Mouse (Mus musculus): ENCODE measurements around the gene Pigk. TPM values are rescaled to one million over a fixed set of nuclear protein-coding genes. Genes with fewer than 3 reads are reported as not detected.

Pigk gene
- total and polyA plus RNA-seq, 3 experiments, result 4.1 to 39.2 (median 34.2) TPM

- H3K4me3 ChIP-seq (ENCODE audit: low read depth, low read length), result no peak overlapping the region
- DNase-seq (ENCODE audit: low spot score), result no peak
- TF ChIP-seq GATA2 (IDR thresholded peaks at IDR 0.05; ENCODE audit: borderline replicate concordance, low read depth, low read length), result no peak
- no peak for TF ChIP-seq GATA1 (IDR thresholded peaks at IDR 0.05; ENCODE audit: borderline replicate concordance, low read length)
- no peak for TF ChIP-seq TAL1 (conservative IDR thresholded peaks at IDR 0.05; ENCODE audit: low read depth, low read length)
- no peak for TF ChIP-seq POLR2AphosphoS5 (IDR thresholded peaks at IDR 0.05; ENCODE audit: insufficient replicate concordance, low read depth, low read length)
- no peak for TF ChIP-seq CTCF (IDR thresholded peaks at IDR 0.05; ENCODE audit: low read depth, low read length)
- no peaks in the 10 kb centered on the region for H3K4me1 ChIP-seq (ENCODE audit: insufficient read depth, low read depth, low read length)
- peaks cover 7% of the 10 kb centered on the region for H3K27me3 ChIP-seq (ENCODE audit: insufficient read depth, low read length)
- no peaks in the 10 kb centered on the region for H3K9me3 ChIP-seq (replicated peaks)
- no peaks in the 10 kb centered on the region for H3K36me3 ChIP-seq (replicated peaks)
- no peak for ATAC-seq (ENCODE audit: extremely low read depth, insufficient number of reproducible peaks, low FRiP score, poor library complexity, severe bottlenecking)
These were observed 158.7 kb downstream of the Pigk start for GRCm38 (mm10) chr3:152872596-152872995.

- H3K9me3 ChIP-seq (replicated peaks), result no peaks in the 10 kb centered on the region
- H3K4me3 ChIP-seq (ENCODE audit: low read depth, low read length), result no peak overlapping the region
- no peak for DNase-seq (ENCODE audit: low spot score)
- no peaks in the 10 kb centered on the region for H3K4me1 ChIP-seq (ENCODE audit: insufficient read depth, low read depth, low read length)
- H3K36me3 ChIP-seq (replicated peaks), result no peaks in the 10 kb centered on the region
- ATAC-seq (ENCODE audit: extremely low read depth, insufficient number of reproducible peaks, low FRiP score, poor library complexity, severe bottlenecking), result no peak
- no peak for TF ChIP-seq GATA1 (IDR thresholded peaks at IDR 0.05; ENCODE audit: borderline replicate concordance, low read length)
- TF ChIP-seq TAL1 (conservative IDR thresholded peaks at IDR 0.05; ENCODE audit: low read depth, low read length), result no peak
- no peak for TF ChIP-seq CTCF (IDR thresholded peaks at IDR 0.05; ENCODE audit: low read depth, low read length)
- TF ChIP-seq GATA2 (IDR thresholded peaks at IDR 0.05; ENCODE audit: borderline replicate concordance, low read depth, low read length), result no peak
- TF ChIP-seq POLR2AphosphoS5 (IDR thresholded peaks at IDR 0.05; ENCODE audit: insufficient replicate concordance, low read depth, low read length), result no peak
- H3K27me3 ChIP-seq (ENCODE audit: insufficient read depth, low read length), result peaks cover 5% of the 10 kb centered on the region; the same call in 1 of the 2 replicates
These were observed 160.8 kb downstream of the Pigk start for GRCm38 (mm10) chr3:152874431-152875355.

GRCm38 (mm10) chr3:152875723-152876290, 161.9 kb downstream of the Pigk start:
- Histone ChIP-seq H3K27me3 (ENCODE audit: insufficient read depth, low read length) (0 out of 2 replicates have a peak, but pooled peaks cover 3% of the 10 kb centered on the region), H3K9me3 (replicated peaks) (no peaks in the 10 kb centered on the region), H3K4me1 (ENCODE audit: insufficient read depth, low read depth, low read length) (no peaks in the 10 kb centered on the region), H3K4me3 (ENCODE audit: low read depth, low read length) (no peak overlapping the region), H3K36me3 (replicated peaks) (no peaks in the 10 kb centered on the region)
- TF ChIP-seq GATA2 (IDR thresholded peaks at IDR 0.05; ENCODE audit: borderline replicate concordance, low read depth, low read length) (no peak), TAL1 (conservative IDR thresholded peaks at IDR 0.05; ENCODE audit: low read depth, low read length) (no peak), CTCF (IDR thresholded peaks at IDR 0.05; ENCODE audit: low read depth, low read length) (no peak), GATA1 (IDR thresholded peaks at IDR 0.05; ENCODE audit: borderline replicate concordance, low read length) (no peak), POLR2AphosphoS5 (IDR thresholded peaks at IDR 0.05; ENCODE audit: insufficient replicate concordance, low read depth, low read length) (no peak)
- DNase-seq (ENCODE audit: low spot score) (no peak), ATAC-seq (ENCODE audit: extremely low read depth, insufficient number of reproducible peaks, low FRiP score, poor library complexity, severe bottlenecking) (no peak)

DNA sequence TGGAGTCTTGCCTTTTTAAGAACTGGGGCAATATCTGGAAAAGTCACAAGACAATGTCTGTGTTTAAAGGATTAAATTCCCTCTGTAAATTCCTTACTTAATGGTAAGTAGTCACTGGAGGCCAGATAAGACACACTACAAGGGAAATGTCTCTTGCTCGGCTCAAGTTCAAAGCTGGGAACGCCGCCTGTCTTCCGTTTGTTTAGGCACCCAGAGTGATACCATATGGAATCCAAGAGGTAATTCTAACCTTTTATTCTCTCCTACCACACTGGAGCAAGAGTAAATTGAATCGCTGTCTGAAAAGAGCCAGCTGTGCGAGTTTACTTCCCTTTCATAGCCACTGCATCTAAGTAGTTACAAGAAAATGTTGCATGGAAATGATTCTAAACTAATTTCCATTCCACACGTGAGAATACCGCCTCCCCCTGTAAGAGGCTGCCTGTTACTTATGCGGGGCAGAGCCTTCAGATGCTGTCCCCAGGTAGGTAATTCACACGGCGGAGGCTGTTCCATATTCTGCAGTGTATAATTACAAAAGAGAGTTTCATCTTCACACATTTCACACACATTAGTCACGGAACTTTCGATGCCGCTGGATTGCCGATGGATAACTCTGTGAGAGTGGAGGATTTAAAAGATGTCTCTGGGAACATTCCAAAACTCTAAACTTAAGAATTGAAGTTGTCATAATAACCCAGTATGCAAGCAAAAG, 166.4 kb downstream of the Pigk start:
- H3K4me1 ChIP-seq (ENCODE audit: insufficient read depth, low read depth, low read length), result no peaks in the 10 kb centered on the region
- ATAC-seq (ENCODE audit: extremely low read depth, insufficient number of reproducible peaks, low FRiP score, poor library complexity, severe bottlenecking), result no peak
- no peak for TF ChIP-seq GATA1 (IDR thresholded peaks at IDR 0.05; ENCODE audit: borderline replicate concordance, low read length)
- no peak for TF ChIP-seq CTCF (IDR thresholded peaks at IDR 0.05; ENCODE audit: low read depth, low read length)
- TF ChIP-seq POLR2AphosphoS5 (IDR thresholded peaks at IDR 0.05; ENCODE audit: insufficient replicate concordance, low read depth, low read length), result no peak
- no peak for TF ChIP-seq TAL1 (conservative IDR thresholded peaks at IDR 0.05; ENCODE audit: low read depth, low read length)
- TF ChIP-seq GATA2 (IDR thresholded peaks at IDR 0.05; ENCODE audit: borderline replicate concordance, low read depth, low read length), result no peak

GRCm38 (mm10) chr3:152881706-152882105, 167.8 kb downstream of the Pigk start:
- Histone ChIP-seq H3K27me3 (ENCODE audit: insufficient read depth, low read length) (0 out of 2 replicates have a peak, but pooled peaks cover 3% of the 10 kb centered on the region), H3K9me3 (replicated peaks) (no peaks in the 10 kb centered on the region), H3K4me1 (ENCODE audit: insufficient read depth, low read depth, low read length) (no peaks in the 10 kb centered on the region), H3K4me3 (ENCODE audit: low read depth, low read length) (no peak overlapping the region), H3K36me3 (replicated peaks) (no peaks in the 10 kb centered on the region)
- DNase-seq (ENCODE audit: low spot score), result no peak
- TF ChIP-seq GATA2 (IDR thresholded peaks at IDR 0.05; ENCODE audit: borderline replicate concordance, low read depth, low read length) (no peak), TAL1 (conservative IDR thresholded peaks at IDR 0.05; ENCODE audit: low read depth, low read length) (no peak), GATA1 (IDR thresholded peaks at IDR 0.05; ENCODE audit: borderline replicate concordance, low read length) (no peak), POLR2AphosphoS5 (IDR thresholded peaks at IDR 0.05; ENCODE audit: insufficient replicate concordance, low read depth, low read length) (no peak), CTCF (IDR thresholded peaks at IDR 0.05; ENCODE audit: low read depth, low read length) (no peak)
- no peak for ATAC-seq (ENCODE audit: extremely low read depth, insufficient number of reproducible peaks, low FRiP score, poor library complexity, severe bottlenecking)

More for the DNA sequence above, 166.4 kb downstream of the Pigk start:
- DNase-seq (ENCODE audit: low spot score), result no peak
- Histone ChIP-seq H3K9me3 (replicated peaks) (no peaks in the 10 kb centered on the region), H3K4me3 (ENCODE audit: low read depth, low read length) (no peak overlapping the region), H3K36me3 (replicated peaks) (no peaks in the 10 kb centered on the region), H3K27me3 (ENCODE audit: insufficient read depth, low read length) (0 out of 2 replicates have a peak, but pooled peaks cover 3% of the 10 kb centered on the region)

Measured in G1E (cell line).